Mouse (Mus musculus) embryonic facial prominence, embryonic 14.5 days (tissue): ENCODE measurements around the gene Wdr90. TPM values are rescaled to one million over a fixed set of nuclear protein-coding genes. Genes with fewer than 3 reads are reported as not detected.

Experiments used
- ATAC-seq: fragments of 200-750 bp; cut with Nextera tagmentation; 2 replicates; pipeline ENCODE4 v1.8.0; 2017; ENCODE audit warnings: low read depth, moderate number of reproducible peaks, moderate TSS enrichment
- DNase-seq: peaks from one replicate; pipeline ENCODE4 v3.0.0-alpha.2; 2015; ENCODE audit warnings: low spot score
- H3K27ac ChIP-seq: fragments of 300-500 bp; sonication (generic); replicated peaks from 2 replicates; pipeline ENCODE4 v1.5.1; 2014; ENCODE audit warnings: low read depth, mild to moderate bottlenecking, low read length, moderate library complexity
- H3K27me3 ChIP-seq: fragments of 300-500 bp; sonication (generic); replicated peaks from 2 replicates; pipeline ENCODE4 v1.6.1; 2014; ENCODE audit warnings: low read length; ENCODE audit not compliant: control insufficient read depth, insufficient read depth
- H3K36me3 ChIP-seq: fragments of 300-500 bp; sonication (generic); 2 replicates; pipeline ENCODE4 v1.6.1; 2014; ENCODE audit warnings: low read length, mixed read lengths; ENCODE audit not compliant: control insufficient read depth, insufficient read depth
- H3K4me1 ChIP-seq: fragments of 300-500 bp; sonication (generic); 2 replicates; pipeline ENCODE4 v1.6.1; 2014; ENCODE audit warnings: antibody characterized with exemption, low read length; ENCODE audit not compliant: control insufficient read depth, insufficient read depth
- H3K4me2 ChIP-seq: fragments of 300-500 bp; sonication (generic); 2 replicates; pipeline ENCODE4 v1.6.1; 2014; ENCODE audit warnings: low read depth, mild to moderate bottlenecking, low read length, moderate library complexity, mixed read lengths
- H3K4me3 ChIP-seq: fragments of 300-500 bp; sonication (generic); 2 replicates; pipeline ENCODE4 v1.5.1; 2014; ENCODE audit warnings: low read depth, mild to moderate bottlenecking, low read length
- H3K9ac ChIP-seq: fragments of 300-500 bp; sonication (generic); 2 replicates; pipeline ENCODE4 v1.6.1; 2014; ENCODE audit warnings: low read depth, mild to moderate bottlenecking, low read length, moderate library complexity, mixed read lengths
- H3K9me3 ChIP-seq: fragments of 300-500 bp; sonication (generic); 2 replicates; pipeline ENCODE4 v1.6.1; 2016; ENCODE audit warnings: low read length; ENCODE audit not compliant: control insufficient read depth
- WGBS: fragments of 180-500 bp; shearing (Covaris S2); extraction: QIAGEN DNeasy Blood & Tissue Kit; methylation state at CpG from one replicate; pipeline ENCODE4 v1.1.7; 2014; 5-methylcytosine and 5-hydroxymethylcytosine counted together
- microRNA-seq: library from miRNA; unstranded; fragments of <30 nt; microRNA quantifications from one replicate; pipeline ENCODE4, GENCODE M21; 2016; ENCODE audit warnings: borderline number of aligned reads
- polyA plus RNA-seq: library from polyadenylated mRNA; unstranded; fragments of >200 nt; fragmentation: Nextera tagmentation; extraction: Ambion mirVana; gene quantifications from 2 replicates; pipeline ENCODE4 v1.2.1, GENCODE M21; 2014

Gene Wdr90
- polyA plus RNA-seq, 1 experiment from 2014 or later, result 17.6 TPM

DNA sequence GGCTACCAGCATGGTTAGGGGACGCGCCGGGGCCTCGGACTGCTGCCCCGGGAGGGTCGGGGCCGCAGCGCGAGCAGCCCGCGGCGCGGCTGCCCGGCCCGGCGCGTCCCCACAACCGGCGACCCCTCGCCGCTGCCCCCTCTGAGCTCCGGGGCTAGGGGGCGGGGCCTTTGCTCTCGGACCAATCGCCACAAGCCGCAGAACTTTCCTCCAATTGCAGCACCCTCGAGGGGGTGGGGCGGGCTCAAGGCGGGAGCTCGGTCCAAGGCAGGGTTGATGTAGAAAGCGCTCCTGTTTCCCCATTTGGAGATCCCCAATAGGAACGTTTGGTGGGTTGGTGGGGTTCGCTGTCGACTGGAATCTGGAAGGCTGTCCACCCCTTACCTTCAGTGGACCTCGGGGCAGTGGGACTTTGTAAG, 64.3 kb downstream of the Wdr90 start, which contains the start of gene Metrn:
Metrn (minus strand) TSS at position 186 of the 419 bp plus-strand sequence.
- H3K36me3 ChIP-seq, result no peaks in the 10 kb centered on the region
- H3K4me2 ChIP-seq, result peak within 1 kb of the TSS; percentile 97
- H3K4me3 ChIP-seq, result peak within 1 kb of the TSS; percentile 79
- peak within 1 kb of the TSS; percentile 24; the same call in 1 of the 2 replicates for H3K27ac ChIP-seq
- peak; percentile 84 for ATAC-seq
- no peaks in the 10 kb centered on the region for H3K27me3 ChIP-seq
- peak; percentile 94 for DNase-seq
- peak within 1 kb of the TSS; percentile 68 for H3K9ac ChIP-seq
- H3K4me1 ChIP-seq, result peaks cover 16% of the 10 kb centered on the region
- WGBS, result 0% methylated on average over 9 of the region's 35 CpGs
- H3K9me3 ChIP-seq, result no peaks in the 10 kb centered on the region

DNA sequence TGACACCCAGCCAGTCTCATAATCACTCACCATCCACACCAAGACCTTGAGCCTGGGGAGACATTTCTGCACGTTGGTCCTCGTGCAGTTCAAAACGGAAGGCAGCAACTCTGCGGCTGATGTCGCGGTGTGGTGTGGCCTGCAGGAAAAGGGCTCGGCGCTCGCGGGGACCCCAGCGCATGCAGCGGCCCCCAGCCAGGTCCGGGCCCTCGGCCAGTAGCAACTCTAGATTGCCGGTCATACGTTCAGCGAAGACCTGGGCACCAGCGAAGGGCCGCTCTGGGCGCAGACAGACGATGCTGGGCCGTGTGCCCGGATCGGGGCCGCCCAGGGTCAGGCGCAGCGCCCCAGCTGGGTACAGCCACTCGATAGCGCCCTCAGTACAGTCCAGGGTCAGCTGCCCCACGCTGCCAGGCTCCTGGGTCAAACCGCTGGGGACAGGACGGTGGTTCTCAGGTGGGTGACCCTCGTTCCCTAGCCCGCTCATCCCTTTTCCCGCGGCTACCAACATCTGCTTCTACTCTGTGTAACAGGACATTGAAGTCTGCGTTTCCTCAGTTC, 65.0 kb downstream of the Wdr90 start:
- 3% methylated on average over 27 of the region's 37 CpGs for WGBS
- Histone ChIP-seq H3K27me3 (no peaks in the 10 kb centered on the region), H3K4me3 (peak overlapping the region; percentile 79), H3K9ac (peak overlapping the region; percentile 68), H3K4me1 (peaks cover 20% of the 10 kb centered on the region), H3K36me3 (no peaks in the 10 kb centered on the region), H3K4me2 (peak overlapping the region; percentile 97), H3K27ac (peak overlapping the region; percentile 24; the same call in 1 of the 2 replicates), H3K9me3 (no peaks in the 10 kb centered on the region)
- 0 out of 2 replicates have a peak, but pooled peaks have one; percentile 0 for ATAC-seq
- DNase-seq, result no peak

DNA sequence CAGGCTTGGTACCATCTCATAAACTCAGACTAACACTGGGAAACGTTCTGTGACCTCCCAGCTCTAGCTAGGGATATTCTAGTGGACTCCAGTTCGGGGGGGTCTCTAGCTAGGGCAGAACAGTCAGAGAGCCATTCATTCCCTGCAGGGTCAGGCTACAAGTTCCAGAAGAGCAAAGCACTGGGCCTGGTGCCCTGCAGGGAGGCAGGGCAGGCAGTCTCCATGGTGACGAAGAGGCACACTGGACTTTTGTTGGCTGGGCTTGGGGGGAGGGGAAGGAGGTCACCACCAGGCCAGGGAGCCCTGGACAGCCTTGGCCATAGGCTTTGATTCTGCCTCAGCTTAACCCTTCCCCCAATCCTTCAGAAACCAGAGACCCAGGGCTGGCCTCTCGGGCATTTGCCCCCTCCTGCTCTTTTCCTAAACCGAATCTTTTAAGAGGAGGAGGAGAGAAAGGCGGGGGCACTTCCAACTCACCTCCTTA, 65.7 kb downstream of the Wdr90 start, which contains the start of gene AC134908.4:
AC134908.4 (minus strand) TSS at position 51 of the 484 bp plus-strand sequence.
- DNase-seq, result peak; percentile 78
- WGBS, result 19% methylated on average over 5 of the region's 6 CpGs
- H3K4me1 ChIP-seq, result peaks cover 26% of the 10 kb centered on the region

GRCm38 (mm10) chr17:25794998-25795397, 66.3 kb downstream of the Wdr90 start:
- WGBS, result 84% methylated on average over 15 of the region's 17 CpGs
- DNase-seq (no peak), ATAC-seq (no peak)
- H3K4me3 ChIP-seq, result peak overlapping the region; percentile 79; the same call in 1 of the 2 replicates
- H3K36me3 ChIP-seq, result no peaks in the 10 kb centered on the region; the same call in 1 of the 2 replicates
- peak overlapping the region; percentile 68; the same call in 1 of the 2 replicates for H3K9ac ChIP-seq
- H3K27me3 ChIP-seq, result no peaks in the 10 kb centered on the region
- H3K4me1 ChIP-seq, result peaks cover 26% of the 10 kb centered on the region
- H3K9me3 ChIP-seq, result no peaks in the 10 kb centered on the region
- no peak overlapping the region for H3K27ac ChIP-seq
- H3K4me2 ChIP-seq, result peak overlapping the region; percentile 97; the same call in 1 of the 2 replicates

More for the DNA sequence above, 65.7 kb downstream of the Wdr90 start, which contains the start of gene AC134908.4:
- ATAC-seq, result no peak; the same call in 1 of the 2 replicates
- no peaks in the 10 kb centered on the region for H3K36me3 ChIP-seq
- peak within 1 kb of the TSS; percentile 97 for H3K4me2 ChIP-seq
- peak within 1 kb of the TSS; percentile 79 for H3K4me3 ChIP-seq
- H3K9me3 ChIP-seq, result no peaks in the 10 kb centered on the region
- H3K27ac ChIP-seq, result peak within 1 kb of the TSS; percentile 24; the same call in 1 of the 2 replicates
- H3K9ac ChIP-seq, result peak within 1 kb of the TSS; percentile 68
- H3K27me3 ChIP-seq, result no peaks in the 10 kb centered on the region

Small RNA genes lying within 50 kb of the gene (microRNA-seq; reads per million reads assigned to microRNA genes)
- not detected for gene Mir3082

Other genes with a start within 250 kb of the Wdr90 start
- 14.6 and 28.5 TPM in 2 replicates for gene Gng13, start 144.3 kb downstream of the Wdr90 start, polyA plus RNA-seq
- gene Chtf18, start 134.1 kb downstream of the Wdr90 start, polyA plus RNA-seq, result 12.9 and 15.7 TPM in 2 replicates
- 19.5 and 23.1 TPM in 2 replicates for gene Rpusd1, start 133.8 kb downstream of the Wdr90 start, polyA plus RNA-seq
- 2.0 TPM in 2 replicates for gene Mslnl, start 125.5 kb downstream of the Wdr90 start, polyA plus RNA-seq
- 1.7 and 9.4 TPM in 2 replicates for gene Msln, start 107.1 kb downstream of the Wdr90 start, polyA plus RNA-seq
- gene Narfl, start 87.7 kb downstream of the Wdr90 start, polyA plus RNA-seq, result 26.9 and 27.2 TPM in 2 replicates
- 42.1 and 66.5 TPM in 2 replicates for gene Haghl, start 75.8 kb downstream of the Wdr90 start, polyA plus RNA-seq
- 0.09 and 0.65 TPM in 2 replicates for gene Ccdc78, start 74.9 kb downstream of the Wdr90 start, polyA plus RNA-seq
- 66.1 and 75.2 TPM in 2 replicates for gene Fam173a, start 68.6 kb downstream of the Wdr90 start, polyA plus RNA-seq
- gene AC134908.4, start 65.8 kb downstream of the Wdr90 start, polyA plus RNA-seq, result 0.92 TPM in 1 of 2 replicates, not detected in the other
- gene Metrn, start 64.4 kb downstream of the Wdr90 start, polyA plus RNA-seq, result 10.3 and 11.1 TPM in 2 replicates
- gene Fbxl16, start 52.4 kb downstream of the Wdr90 start, polyA plus RNA-seq, result 3.4 and 3.5 TPM in 2 replicates
- gene Wdr24, start 37.9 kb downstream of the Wdr90 start, polyA plus RNA-seq, result 22.9 and 25.5 TPM in 2 replicates
- gene Jmjd8, start 32.6 kb downstream of the Wdr90 start, polyA plus RNA-seq, result 35.2 and 36.2 TPM in 2 replicates
- gene Stub1, start 28.1 kb downstream of the Wdr90 start, polyA plus RNA-seq, result 314 and 351 TPM in 2 replicates
- gene Rhbdl1, start 24.2 kb downstream of the Wdr90 start, polyA plus RNA-seq, result 2.8 and 3.3 TPM in 2 replicates
- 1.4 and 1.6 TPM in 2 replicates for gene Gm20683, start 19.7 kb downstream of the Wdr90 start, polyA plus RNA-seq
- 12.0 and 13.0 TPM in 2 replicates for gene Rhot2, start 16.6 kb downstream of the Wdr90 start, polyA plus RNA-seq
- gene Mcrip2, start 7.3 kb upstream of the Wdr90 start, polyA plus RNA-seq, result 25.7 and 36.7 TPM in 2 replicates
- gene Mettl26, start 13.6 kb upstream of the Wdr90 start, polyA plus RNA-seq, result 40.6 and 44.1 TPM in 2 replicates
- 0.42 and 0.48 TPM in 2 replicates for gene Wfikkn1, start 19.4 kb upstream of the Wdr90 start, polyA plus RNA-seq
- 17.1 and 19.7 TPM in 2 replicates for gene Rab40c, start 58.2 kb upstream of the Wdr90 start, polyA plus RNA-seq
- 51.8 and 52.2 TPM in 2 replicates for gene Pigq, start 83.4 kb upstream of the Wdr90 start, polyA plus RNA-seq
- gene Nhlrc4, start 83.5 kb upstream of the Wdr90 start, polyA plus RNA-seq, result 0.99 TPM in 1 of 2 replicates, not detected in the other
- gene A930017K11Rik, start 91.1 kb upstream of the Wdr90 start, polyA plus RNA-seq, result 0.16 TPM in 1 of 2 replicates, not detected in the other
- 25.2 and 25.8 TPM in 2 replicates for gene Capn15, start 124.3 kb upstream of the Wdr90 start, polyA plus RNA-seq
- 15.8 and 17.7 TPM in 2 replicates for gene Rab11fip3, start 208.1 kb upstream of the Wdr90 start, polyA plus RNA-seq
- 15.7 and 18.5 TPM in 2 replicates for gene Decr2, start 228.8 kb upstream of the Wdr90 start, polyA plus RNA-seq
- gene Nme4, start 234.1 kb upstream of the Wdr90 start, polyA plus RNA-seq, result 77.2 and 92.4 TPM in 2 replicates